Mouse (Mus musculus): ENCODE measurements around the gene 1810024B03Rik.

- no peak for TF ChIP-seq MAFK (IDR thresholded peaks at IDR 0.05; ENCODE audit: insufficient replicate concordance, low read length)
- TF ChIP-seq PAX5 (IDR thresholded peaks at IDR 0.05; ENCODE audit: low read length), result no peak
- TF ChIP-seq ELF1 (IDR thresholded peaks at IDR 0.05; ENCODE audit: low read depth, low read length), result no peak
- no peak for TF ChIP-seq POLR2A (IDR thresholded peaks at IDR 0.05; ENCODE audit: low read depth, low read length)
- no peak for TF ChIP-seq MYC (IDR thresholded peaks at IDR 0.05; ENCODE audit: low read depth, low read length)
- TF ChIP-seq HCFC1 (IDR thresholded peaks at IDR 0.05; ENCODE audit: low read depth, low read length), result no peak
- no peak for TF ChIP-seq CTCF (conservative IDR thresholded peaks at IDR 0.05 in 1 of 2, IDR thresholded peaks at IDR 0.05 in 1 of 2; ENCODE audit: low read depth in 2 of 2, low read length in 2 of 2)
- TF ChIP-seq TCF12 (IDR thresholded peaks at IDR 0.05; ENCODE audit: low read depth, low read length), result no peak
- no peak for TF ChIP-seq EP300 (IDR thresholded peaks at IDR 0.05; ENCODE audit: low read length)
- TF ChIP-seq MEF2A (IDR thresholded peaks at IDR 0.05; ENCODE audit: borderline replicate concordance, low read depth, low read length), result no peak
These were observed 69.0 kb downstream of the 1810024B03Rik start for GRCm38 (mm10) chr2:127139094-127139493.

Measured in CH12.LX (cell line).